Mouse (Mus musculus): ENCODE data around the gene Adgrl4.

DNA sequence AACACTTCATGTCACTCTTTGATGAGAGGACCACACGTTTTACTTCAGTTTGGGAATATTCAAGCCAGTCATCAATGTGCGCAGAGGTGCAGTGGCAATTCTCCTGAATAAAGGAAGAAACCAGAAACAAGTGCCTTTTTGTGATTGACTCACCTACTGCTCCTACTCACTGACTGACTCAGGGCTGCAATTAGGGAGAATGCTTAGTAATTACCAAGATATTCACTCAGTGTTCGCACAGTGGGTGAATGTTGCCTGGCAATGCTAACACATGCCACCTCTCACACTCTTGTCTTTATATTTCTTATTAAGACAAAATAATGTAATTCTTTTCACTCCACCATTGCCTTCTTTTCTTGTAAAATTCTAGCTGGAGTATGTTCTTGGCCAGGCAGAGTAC is 138.5 kb downstream of the Adgrl4 start:
- no peak for TF ChIP-seq CTCF (IDR thresholded peaks at IDR 0.05; ENCODE audit: extremely low read depth, insufficient read depth, insufficient read length, insufficient replicate concordance)
- no peak for TF ChIP-seq POLR2A (IDR thresholded peaks at IDR 0.05; ENCODE audit: low read depth, low read length)

Data from spleen, adult 2 months (tissue).